Mouse (Mus musculus) neural tube, embryonic 14.5 days (tissue): ENCODE measurements around the gene C2cd2. TPM values are rescaled to one million over a fixed set of nuclear protein-coding genes. Genes with fewer than 3 reads are reported as not detected.

ENCODE experiments used
- ATAC-seq: fragments of 200-750 bp; cut with Nextera tagmentation; 2 replicates; pipeline ENCODE4 v1.8.0; 2017; ENCODE audit warnings: low read depth, mild to moderate bottlenecking, moderate TSS enrichment, moderate library complexity
- H3K27ac ChIP-seq: fragments of 300-500 bp; sonication (generic); 2 replicates; pipeline ENCODE4 v1.5.1; 2014; ENCODE audit warnings: low read depth, mild to moderate bottlenecking, control low read depth, low read length, moderate library complexity, mixed read lengths
- H3K27me3 ChIP-seq: fragments of 300-500 bp; sonication (generic); 2 replicates; pipeline ENCODE4 v1.6.1; 2014; ENCODE audit warnings: low read length; ENCODE audit not compliant: control insufficient read depth, insufficient read depth
- H3K36me3 ChIP-seq: fragments of 300-500 bp; sonication (generic); 2 replicates; pipeline ENCODE4 v1.6.1; 2014; ENCODE audit warnings: low read length, mixed read lengths; ENCODE audit not compliant: control insufficient read depth, insufficient read depth
- H3K4me1 ChIP-seq: fragments of 300-500 bp; sonication (generic); 2 replicates; pipeline ENCODE4 v1.6.1; 2014; ENCODE audit warnings: low read length; ENCODE audit not compliant: control insufficient read depth, insufficient read depth
- H3K4me2 ChIP-seq: fragments of 300-500 bp; sonication (generic); 2 replicates; pipeline ENCODE4 v1.6.1; 2014; ENCODE audit warnings: mild to moderate bottlenecking, low read depth, low read length, control low read depth
- H3K4me3 ChIP-seq: fragments of 300-500 bp; sonication (generic); 2 replicates; pipeline ENCODE4 v1.5.1; 2014; ENCODE audit warnings: low read depth, low read length, control low read depth, mixed read lengths
- H3K9ac ChIP-seq: fragments of 300-500 bp; sonication (generic); replicated peaks from 2 replicates; pipeline ENCODE4 v1.6.1; 2014; ENCODE audit warnings: low read depth, mild to moderate bottlenecking, control low read depth, low read length, mixed read lengths
- H3K9me3 ChIP-seq: fragments of 300-500 bp; sonication (generic); 2 replicates; pipeline ENCODE4 v1.6.1; 2016; ENCODE audit warnings: low read length; ENCODE audit not compliant: control insufficient read depth
- whole genome bisulfite sequencing: fragments of 180-500 bp; shearing (Covaris S2); extraction: QIAGEN DNeasy Blood & Tissue Kit; methylation state at CpG from one replicate; pipeline ENCODE4 v1.1.7; 2014; 5-methylcytosine and 5-hydroxymethylcytosine counted together
- polyA plus RNA-seq: library from polyadenylated mRNA; unstranded; fragments of >200 nt; fragmentation: Nextera tagmentation; extraction: Ambion mirVana; gene quantifications from 2 replicates; pipeline ENCODE4 v1.2.1, GENCODE M21; 2014

The C2cd2 gene
- polyA plus RNA-seq, 1 experiment from 2014 or later: 15.0 TPM

DNA sequence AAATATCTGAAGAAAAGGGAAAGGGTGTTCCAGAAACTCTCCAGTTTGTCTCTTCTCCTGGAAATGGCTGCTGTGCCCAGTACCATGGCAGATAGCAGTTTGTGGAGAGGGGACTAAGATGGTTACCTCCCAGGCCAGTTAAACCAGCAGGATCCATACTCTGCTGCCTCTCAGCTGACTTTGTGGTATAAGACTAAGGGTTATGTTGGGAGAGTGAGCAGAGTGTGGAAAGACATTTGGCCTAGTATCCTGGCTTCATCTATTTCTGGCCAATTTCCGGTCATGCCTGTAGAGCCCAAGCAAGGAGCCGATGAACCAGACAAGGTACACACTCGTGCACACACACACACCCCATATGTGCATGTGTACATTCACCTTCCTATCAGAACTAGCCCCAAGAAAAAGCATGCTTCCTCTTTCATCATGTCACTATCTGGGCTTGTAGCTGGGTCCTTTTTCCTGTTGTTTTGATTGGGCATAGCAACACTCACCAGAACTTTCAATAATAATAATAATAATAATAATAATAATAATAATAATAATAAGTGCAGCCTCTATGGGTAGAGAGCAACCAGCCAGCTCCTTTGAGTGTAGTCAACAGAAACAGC lies 35.0 kb downstream of the C2cd2 start:
- Histone ChIP-seq H3K9me3 (no peaks in the 10 kb centered on the region), H3K27me3 (no peaks in the 10 kb centered on the region), H3K4me3 (no peak overlapping the region), H3K4me1 (no peaks in the 10 kb centered on the region), H3K36me3 (no peaks in the 10 kb centered on the region), H3K27ac (no peak overlapping the region), H3K4me2 (no peak overlapping the region), H3K9ac (no peak overlapping the region)
- ATAC-seq: no peak
- WGBS: 89% methylated on average over 3 of the region's 3 CpGs

DNA sequence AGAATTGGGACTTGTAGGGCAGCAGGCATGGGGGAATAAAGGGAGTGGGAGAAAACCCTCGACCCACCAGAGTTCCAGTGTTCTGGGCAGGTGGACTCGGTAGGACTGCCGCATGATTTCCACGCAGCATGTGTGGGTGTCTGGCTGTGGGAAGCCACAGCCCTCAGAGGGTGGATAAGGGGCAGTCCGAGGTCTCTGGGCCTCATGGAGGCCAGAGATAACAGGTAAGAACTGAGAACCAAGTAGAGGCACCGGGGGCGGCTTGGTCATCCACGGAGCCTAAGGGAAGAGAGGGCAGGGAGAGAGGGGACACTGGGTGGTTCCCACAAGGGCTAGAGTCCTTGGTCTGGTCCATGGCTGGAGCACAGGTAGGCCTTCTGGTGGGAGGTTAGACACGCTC lies 36.0 kb downstream of the C2cd2 start:
- no peak for ATAC-seq
- Histone ChIP-seq H3K4me3 (no peak overlapping the region), H3K27me3 (no peaks in the 10 kb centered on the region), H3K36me3 (no peaks in the 10 kb centered on the region), H3K4me1 (peaks cover 3% of the 10 kb centered on the region; the same call in 1 of the 2 replicates), H3K27ac (no peak overlapping the region), H3K9me3 (no peaks in the 10 kb centered on the region), H3K9ac (no peak overlapping the region), H3K4me2 (no peak overlapping the region)
- WGBS: 84% methylated on average over 9 of the region's 9 CpGs

DNA sequence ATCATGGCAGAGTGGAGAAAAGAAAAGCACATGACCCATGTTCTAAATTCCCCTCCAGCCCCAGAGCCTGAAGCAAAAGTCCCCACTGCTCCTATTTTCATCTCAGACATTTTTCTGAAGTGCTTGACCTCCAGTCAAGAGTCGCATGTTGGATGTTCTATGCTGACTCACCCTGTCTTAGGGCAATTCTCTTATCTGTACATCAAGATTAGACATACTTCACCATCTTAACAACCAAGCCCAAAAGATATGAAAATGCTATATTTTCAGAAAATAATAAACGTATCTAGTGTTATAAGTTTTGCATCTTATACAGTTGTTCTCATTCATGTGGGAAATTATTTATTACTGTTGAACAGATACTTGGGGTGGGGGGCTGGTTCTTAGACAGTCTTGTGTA lies 36.6 kb downstream of the C2cd2 start:
- H3K27ac ChIP-seq: no peak overlapping the region
- no peaks in the 10 kb centered on the region for H3K36me3 ChIP-seq
- H3K27me3 ChIP-seq: no peaks in the 10 kb centered on the region
- H3K4me2 ChIP-seq: no peak overlapping the region
- ATAC-seq: no peak
- H3K9ac ChIP-seq: no peak overlapping the region
- 80% methylated on average over 2 of the region's 2 CpGs for WGBS
- no peaks in the 10 kb centered on the region for H3K9me3 ChIP-seq
- H3K4me1 ChIP-seq: peaks cover 7% of the 10 kb centered on the region; the same call in 1 of the 2 replicates
- H3K4me3 ChIP-seq: no peak overlapping the region

DNA sequence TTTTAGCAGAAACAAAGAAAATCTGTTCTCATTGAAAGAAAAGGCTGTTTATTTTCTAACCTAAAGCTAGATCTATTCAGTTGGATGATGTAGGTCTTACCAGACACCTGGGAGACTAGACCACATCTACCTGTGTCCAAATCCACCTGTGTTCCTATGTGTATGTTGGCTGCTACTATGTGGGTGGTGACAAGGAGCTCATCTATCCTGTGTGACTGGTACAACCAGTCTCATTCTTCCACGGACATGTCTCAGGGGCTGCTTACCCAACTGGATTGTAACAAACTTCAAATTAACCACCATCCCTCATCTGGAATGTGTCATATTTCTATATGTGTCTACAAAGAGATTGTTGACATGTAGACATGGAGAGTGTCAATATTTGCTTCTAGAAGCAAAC lies 38.7 kb downstream of the C2cd2 start:
- Histone ChIP-seq H3K9me3 (no peaks in the 10 kb centered on the region), H3K4me3 (no peak overlapping the region), H3K9ac (no peak overlapping the region), H3K4me1 (peaks cover 7% of the 10 kb centered on the region; the same call in 1 of the 2 replicates), H3K36me3 (no peaks in the 10 kb centered on the region), H3K4me2 (no peak overlapping the region), H3K27me3 (no peaks in the 10 kb centered on the region), H3K27ac (no peak overlapping the region)
- 88% methylated on average over 1 of the region's 1 CpGs for WGBS
- ATAC-seq: no peak

DNA sequence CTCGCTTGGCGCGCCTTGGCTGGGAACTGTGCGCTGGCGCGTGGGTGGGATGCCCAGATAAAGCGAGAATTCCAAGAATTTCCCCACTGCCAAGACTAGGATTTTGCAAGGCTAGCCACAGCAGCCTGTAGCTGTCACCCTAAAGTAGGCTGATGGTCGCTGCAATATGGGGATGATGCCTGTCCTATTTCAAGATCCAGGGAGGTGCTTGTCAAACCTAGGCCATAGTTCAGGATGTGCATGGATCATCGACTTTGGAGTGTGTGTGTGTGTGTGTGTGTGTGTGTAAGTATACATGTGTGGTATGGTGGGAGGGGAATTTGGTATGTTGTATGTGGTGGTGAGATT lies 39.6 kb downstream of the C2cd2 start:
- WGBS: 3% methylated on average over 9 of the region's 9 CpGs
- Histone ChIP-seq H3K27ac (no peak overlapping the region), H3K27me3 (no peaks in the 10 kb centered on the region), H3K9ac (peak overlapping the region; percentile 70), H3K4me2 (peak overlapping the region; percentile 86), H3K4me3 (peak overlapping the region; percentile 61), H3K4me1 (peaks cover 7% of the 10 kb centered on the region; the same call in 1 of the 2 replicates), H3K36me3 (no peaks in the 10 kb centered on the region), H3K9me3 (no peaks in the 10 kb centered on the region)
- peak; percentile 65 for ATAC-seq

DNA sequence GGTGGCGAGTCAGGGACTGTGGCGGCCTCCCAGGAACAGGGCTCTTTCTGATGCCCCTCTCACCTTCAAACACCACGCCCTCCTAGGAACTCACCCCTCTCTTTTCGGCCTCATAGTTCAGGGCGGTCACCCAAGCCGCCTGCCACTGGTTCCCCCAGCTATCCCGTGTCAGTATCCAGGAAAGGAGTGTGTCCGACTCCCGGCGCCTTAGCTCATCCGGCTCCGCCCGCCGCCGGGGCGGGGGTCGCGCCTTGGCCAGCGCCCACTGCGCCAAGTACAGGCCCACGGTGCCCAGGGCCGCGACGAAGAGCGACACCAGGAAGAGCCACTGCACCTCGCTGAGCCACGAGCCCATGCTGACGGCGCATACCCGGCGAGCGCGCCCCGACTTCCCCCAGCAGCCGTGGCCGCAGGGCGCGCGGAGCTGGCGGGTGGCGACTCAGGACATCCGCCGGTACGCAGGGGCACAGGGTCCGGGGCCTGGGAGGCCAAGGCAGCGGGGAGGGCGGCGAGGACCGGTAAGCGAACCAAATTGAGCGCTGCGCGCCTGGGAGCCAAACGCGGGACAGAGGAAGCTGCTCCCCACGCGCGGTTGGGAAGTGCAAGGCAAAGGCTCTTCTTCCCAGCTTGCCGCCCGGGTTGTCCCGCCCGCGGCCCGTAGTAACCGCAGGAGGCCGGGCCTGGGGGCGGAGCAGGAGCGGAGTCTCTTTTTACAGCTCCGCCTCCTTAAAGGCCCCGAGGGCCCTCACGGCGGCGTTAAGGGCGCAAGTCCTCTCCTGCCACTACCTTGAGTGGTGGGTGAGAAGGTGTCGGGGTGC lies 40.2 kb downstream of the C2cd2 start:
- Histone ChIP-seq H3K9me3 (no peaks in the 10 kb centered on the region), H3K9ac (peak overlapping the region; percentile 70), H3K4me2 (peak overlapping the region; percentile 86), H3K4me3 (peak overlapping the region; percentile 61), H3K36me3 (no peaks in the 10 kb centered on the region), H3K27me3 (no peaks in the 10 kb centered on the region), H3K4me1 (peaks cover 7% of the 10 kb centered on the region; the same call in 1 of the 2 replicates), H3K27ac (peak overlapping the region; percentile 55)
- under 1% methylated on average over 67 of the region's 75 CpGs for WGBS
- peak; percentile 94 for ATAC-seq

DNA sequence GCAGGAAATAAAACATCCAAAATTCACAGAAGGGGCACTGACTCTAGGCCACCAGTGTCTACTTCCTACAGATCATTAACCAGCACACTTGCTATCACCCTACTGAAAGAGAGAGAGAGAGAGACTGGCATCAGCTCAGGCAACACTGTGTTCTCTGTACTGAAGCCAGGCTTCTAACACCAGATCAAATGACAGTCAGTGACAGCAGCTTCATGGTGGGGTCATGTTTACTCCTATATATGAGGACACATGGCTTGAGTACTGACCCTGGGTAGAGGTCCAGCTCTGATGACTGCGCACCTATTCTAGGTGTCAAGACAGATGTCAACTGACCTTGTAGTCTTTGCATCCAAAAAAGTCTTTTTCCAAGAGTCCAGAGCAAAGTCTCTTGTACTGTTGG lies 41.8 kb downstream of the C2cd2 start:
- H3K36me3 ChIP-seq: no peaks in the 10 kb centered on the region
- peaks cover 7% of the 10 kb centered on the region; the same call in 1 of the 2 replicates for H3K4me1 ChIP-seq
- no peak overlapping the region for H3K4me2 ChIP-seq
- no peaks in the 10 kb centered on the region for H3K27me3 ChIP-seq
- H3K9me3 ChIP-seq: no peaks in the 10 kb centered on the region
- no peak overlapping the region for H3K27ac ChIP-seq
- ATAC-seq: no peak
- no peak overlapping the region for H3K4me3 ChIP-seq
- no peak overlapping the region for H3K9ac ChIP-seq
- 94% methylated on average over 1 of the region's 1 CpGs for WGBS

DNA sequence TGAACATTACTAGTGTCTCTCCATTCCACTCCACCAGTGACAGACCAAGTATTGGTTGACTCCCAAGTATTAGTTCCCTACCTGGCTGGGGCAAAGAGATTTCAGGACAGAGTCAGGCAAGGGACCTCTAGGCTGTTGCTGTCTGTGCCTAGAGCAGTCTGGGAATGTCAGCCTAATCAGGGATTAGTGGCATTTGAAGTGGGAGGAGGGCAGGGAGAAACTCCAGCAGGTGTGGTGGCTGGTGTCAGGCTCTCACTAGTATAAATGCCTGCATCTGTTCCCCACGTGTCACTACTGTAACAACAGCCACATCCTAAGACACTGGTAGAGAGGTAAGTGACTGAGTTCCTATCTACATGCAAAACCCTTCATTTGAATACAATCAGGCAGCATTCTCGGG lies 42.6 kb downstream of the C2cd2 start:
- Histone ChIP-seq H3K27me3 (no peaks in the 10 kb centered on the region), H3K9ac (no peak overlapping the region), H3K36me3 (no peaks in the 10 kb centered on the region), H3K4me1 (peaks cover 7% of the 10 kb centered on the region; the same call in 1 of the 2 replicates), H3K9me3 (no peaks in the 10 kb centered on the region), H3K4me2 (no peak overlapping the region), H3K27ac (no peak overlapping the region), H3K4me3 (no peak overlapping the region)
- 39% methylated on average over 2 of the region's 2 CpGs for WGBS
- no peak for ATAC-seq

DNA sequence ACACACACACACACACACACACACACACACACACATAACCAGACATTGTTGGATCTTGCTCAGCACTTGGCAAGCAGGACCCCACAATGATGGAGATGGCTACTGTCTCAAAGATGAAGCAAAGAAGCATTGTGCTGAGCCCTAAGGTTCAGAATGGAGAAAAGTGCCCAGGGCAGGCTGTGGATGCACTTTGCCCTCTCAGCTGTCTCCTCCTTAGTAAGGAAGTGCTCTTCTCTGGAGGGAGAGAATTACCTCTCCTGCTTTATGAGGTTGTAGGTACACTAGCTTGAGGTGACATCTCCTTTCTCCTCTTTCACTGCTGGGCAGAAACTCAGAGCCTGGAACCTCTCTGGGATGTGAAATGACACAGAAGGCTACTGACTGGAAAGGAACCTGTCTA lies 49.5 kb downstream of the C2cd2 start:
- no peak overlapping the region for H3K4me2 ChIP-seq
- no peak for ATAC-seq
- H3K4me3 ChIP-seq: no peak overlapping the region
- H3K4me1 ChIP-seq: no peaks in the 10 kb centered on the region
- H3K9ac ChIP-seq: no peak overlapping the region
- H3K36me3 ChIP-seq: no peaks in the 10 kb centered on the region
- H3K27ac ChIP-seq: no peak overlapping the region
- H3K27me3 ChIP-seq: no peaks in the 10 kb centered on the region
- no peaks in the 10 kb centered on the region for H3K9me3 ChIP-seq
